Mouse (Mus musculus): ENCODE results near the gene Fev. TPM values are rescaled to one million over a fixed set of nuclear protein-coding genes. Genes with fewer than 3 reads are reported as not detected.
A peak's percentile ranks its signal among the peaks of the same experiment; 100 is the strongest.

The Fev gene
- total RNA-seq, 2 experiments from 2014 or later: not detected

DNA sequence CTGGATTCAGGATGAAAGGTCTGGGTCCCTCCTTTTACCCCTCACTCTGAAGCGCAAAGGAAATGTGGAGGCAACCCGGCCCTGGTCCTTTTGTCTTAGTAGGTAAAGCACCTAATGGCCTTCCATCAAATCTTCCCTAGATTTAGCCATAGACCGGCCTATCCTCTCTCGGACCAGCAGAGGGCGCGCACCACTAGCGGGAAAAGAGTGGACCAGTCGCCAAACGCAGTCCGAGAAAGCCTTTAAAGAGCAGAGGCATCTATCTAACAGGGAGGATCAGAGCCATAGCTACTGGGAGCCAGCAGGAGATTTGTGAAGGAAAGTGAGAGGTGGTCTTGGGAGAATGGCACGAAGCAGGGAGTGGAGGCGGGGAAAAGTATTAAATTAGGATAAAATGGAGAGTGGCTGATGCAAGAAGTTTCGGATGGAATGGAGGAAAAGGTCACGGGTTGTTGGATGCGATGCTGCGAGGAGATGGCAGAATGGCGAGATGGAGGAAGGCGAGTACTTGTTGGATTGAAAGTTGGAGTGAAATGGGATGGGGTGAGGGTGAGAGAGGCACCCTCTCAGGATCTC, 4.3 kb downstream of the Fev start:
- no peak for DNase-seq

DNA sequence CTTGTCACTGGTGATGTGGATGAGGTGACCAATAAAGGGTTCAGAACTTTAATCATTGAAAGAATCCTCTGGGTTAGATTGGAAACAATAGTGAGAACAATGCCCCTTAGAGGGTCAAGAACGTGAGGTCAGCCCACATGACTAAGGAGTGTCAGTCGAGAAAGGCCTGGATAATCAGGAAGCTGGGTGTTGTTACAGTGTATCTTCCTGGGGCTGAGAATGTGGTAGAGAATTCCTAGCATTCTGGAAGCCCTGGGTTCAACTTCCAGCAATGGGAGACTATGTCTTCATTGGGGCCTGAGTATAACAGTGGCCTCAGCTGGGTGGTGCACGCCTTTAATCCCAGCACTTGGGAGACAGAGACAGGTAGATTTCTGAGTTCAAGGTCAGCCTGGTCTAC, 8.0 kb downstream of the Fev start:
- DNase-seq: no peak

DNA sequence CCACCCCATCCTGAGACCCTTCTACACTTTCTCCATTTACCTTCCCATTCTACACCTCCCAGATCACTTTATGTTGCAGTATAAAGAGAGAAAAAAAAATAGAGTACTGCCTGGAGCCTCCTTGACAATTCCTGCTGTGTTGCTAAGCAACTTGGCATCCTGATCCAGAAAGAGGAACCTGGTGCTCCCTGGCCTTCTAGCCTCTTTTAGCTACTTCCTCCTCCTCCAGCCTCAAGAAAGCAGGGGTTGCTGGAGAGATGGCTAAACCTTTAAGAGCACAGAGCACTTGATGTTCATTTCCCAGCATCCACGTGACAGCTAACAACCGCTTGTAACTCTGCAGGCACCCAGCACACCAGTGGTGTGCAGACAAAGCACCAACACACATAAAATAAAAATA, 13.0 kb downstream of the Fev start:
- DNase-seq: no peak

DNA sequence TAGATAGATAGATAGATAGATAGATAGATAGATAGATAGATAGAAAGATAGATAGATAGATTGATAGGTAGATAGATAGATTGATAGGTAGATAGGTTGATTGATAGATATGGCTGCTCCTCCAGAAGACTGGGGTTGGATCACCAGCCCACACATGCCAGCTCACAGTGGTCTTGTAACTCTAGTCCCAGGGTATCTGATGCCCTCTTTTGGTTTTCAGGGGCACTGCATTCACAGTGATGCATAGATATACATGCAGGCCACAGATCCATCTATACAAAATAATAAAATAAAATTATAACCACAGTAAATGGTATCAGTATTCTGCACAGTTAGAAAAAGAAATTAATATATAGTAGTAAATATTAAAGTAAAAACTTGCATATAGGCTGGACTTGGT, 23.4 kb downstream of the Fev start:
- no peak for DNase-seq

DNA sequence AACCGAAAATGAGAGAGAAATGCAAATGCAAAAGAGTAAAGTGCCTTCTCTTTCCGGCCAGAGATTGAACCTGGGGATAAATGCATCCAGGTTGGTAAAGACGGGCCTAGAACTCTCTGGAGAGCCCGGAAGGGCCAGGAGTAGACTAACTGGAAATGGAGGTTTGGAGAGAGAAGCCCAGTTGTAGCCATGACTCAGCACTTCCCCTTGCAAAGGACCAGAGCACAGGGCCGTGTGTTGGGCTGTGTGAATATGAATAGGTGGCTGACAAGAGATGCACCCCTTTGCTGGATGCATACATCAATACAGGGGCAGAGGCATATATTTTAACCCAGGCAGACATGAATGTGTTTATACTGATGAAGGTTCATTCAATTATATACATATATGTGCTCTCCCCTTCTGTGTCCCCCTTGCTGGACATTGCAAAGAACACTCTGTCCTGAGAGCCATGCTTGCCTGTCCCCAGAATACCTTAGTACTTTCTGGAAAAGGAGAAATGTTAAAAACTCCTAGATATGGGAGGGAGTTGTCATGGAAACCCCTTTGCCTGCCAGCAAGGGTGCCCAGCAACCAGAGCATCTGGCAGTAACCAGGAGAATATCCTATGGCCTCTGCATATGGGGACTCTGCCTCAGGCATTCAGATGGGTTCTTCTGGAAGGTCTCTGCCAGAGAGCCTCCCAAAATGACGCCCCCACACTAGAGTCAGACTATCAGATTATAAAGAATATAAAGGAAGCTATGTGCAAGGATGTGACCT, 25.8 kb downstream of the Fev start:
- DNase-seq: no peak

DNA sequence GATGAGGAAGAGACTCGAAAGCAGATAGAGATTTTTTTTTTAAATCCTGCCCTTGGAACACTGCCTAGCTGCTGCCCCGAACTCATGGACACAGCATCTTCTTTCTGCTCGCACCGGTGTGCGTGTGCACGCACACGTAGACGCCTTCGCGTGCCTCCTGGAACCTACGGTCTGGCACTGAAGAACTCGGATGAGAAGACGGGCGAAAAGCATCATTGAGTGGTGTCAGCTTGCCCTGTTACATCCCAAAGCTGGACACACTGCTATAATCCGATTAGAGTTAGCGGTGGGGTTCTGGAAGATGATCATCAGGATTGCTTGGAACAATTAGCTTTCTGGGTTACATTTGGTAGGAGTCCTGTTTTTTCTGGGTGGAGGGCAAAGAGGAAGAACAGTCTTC, 26.4 kb downstream of the Fev start:
- no peak for DNase-seq

DNA sequence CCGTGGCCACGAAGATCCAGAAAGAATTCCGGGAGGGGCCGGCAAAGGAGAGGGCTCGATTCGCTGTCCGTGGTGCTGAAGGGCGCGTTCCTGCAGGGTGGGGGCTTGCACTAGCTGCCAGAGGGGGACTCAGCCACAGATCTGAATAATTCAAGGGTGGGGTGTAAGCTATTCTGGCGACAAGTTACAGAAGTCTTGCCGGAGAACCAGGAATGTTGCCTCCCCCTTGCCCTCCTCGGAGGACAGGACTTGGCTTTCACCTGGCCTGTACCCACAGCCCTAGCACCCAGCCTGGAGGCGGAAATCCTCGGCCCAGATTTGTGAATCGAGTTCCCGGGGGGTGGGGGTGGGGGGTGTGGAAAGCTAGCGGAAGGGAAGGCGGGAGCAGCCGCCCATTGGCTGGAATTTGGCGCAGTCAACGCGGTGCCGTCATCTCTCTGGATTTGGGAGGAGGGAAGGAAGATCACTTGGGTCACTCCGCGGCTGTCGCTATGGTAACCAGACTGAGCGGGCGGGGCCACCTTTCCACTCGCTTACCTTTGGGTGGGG, 27.0 kb downstream of the Fev start:
- peak; percentile 23 for DNase-seq

DNA sequence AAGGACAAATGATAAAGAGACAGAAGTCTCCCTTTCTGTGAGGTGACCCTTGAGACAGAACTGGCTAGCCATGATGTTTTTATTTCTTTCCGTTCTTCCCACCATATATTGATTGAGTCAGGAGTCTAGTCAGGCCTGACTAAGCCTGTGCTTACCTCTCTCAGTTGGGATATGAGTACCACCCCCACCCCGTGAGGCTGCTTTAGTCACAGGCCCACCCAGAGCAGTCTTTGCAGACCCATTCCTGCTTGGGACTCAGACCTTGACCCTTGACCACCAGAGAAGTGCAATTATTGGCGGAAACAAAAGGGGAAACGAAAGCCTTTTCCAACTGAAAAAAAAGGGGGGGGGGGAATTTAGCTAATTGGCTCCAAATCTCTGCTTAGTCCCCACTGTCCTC, 27.5 kb downstream of the Fev start:
- no peak for DNase-seq

DNA sequence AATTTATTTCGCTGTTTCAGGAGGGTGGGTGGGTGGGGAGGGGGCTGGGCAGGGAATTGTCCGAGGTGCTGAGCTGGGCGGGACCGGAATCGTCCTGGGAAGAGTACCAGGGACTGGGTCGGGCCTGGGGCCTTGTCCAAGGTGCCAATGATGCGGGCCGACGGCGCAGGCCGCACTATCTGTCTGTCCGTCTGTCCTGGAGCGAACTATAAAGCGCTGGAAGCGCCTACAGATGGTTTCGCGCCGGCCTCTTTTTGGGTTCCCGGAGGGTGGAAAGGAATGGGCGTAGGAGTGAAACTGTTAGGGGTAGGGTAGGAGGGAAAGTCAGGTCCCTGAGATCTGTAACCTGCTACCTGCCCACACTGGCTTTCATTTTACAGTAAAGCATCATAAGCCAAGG, 28.0 kb downstream of the Fev start:
- DNase-seq: no peak

DNA sequence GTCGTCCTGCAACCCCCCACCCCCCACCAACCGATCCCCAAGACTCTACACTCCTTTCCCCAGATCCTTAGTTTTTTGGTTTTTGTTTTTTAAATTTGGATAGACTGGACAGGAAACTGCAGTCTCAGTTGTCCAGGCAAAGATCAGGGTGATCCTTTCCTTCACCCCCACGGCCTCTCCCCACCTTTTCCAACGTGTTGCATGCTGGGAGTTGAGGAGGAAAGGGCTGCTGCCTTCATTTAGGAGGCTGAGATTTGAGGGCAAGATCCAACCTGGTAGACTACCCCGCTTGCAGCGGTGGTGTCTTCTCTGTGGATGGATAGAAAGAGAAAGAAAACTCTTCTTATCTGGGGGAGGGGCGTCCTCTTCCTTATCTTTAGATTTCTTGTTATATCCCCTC, 28.4 kb downstream of the Fev start:
- no peak for DNase-seq

DNA sequence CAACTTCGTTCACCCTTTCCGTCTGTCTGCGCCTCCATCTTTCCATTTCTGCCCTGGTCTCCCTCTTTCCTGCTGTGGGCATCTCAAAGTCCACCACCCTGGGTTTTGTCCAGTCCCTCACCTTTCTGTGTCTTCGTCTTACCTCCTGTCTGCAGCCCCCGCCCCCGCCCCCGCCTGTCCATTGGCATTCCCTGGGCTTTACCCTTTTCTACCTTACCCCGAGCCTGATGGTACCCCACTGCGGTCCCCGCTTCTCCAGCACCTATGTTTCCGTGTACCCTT, 28.8 kb downstream of the Fev start:
- no peak for DNase-seq

DNA sequence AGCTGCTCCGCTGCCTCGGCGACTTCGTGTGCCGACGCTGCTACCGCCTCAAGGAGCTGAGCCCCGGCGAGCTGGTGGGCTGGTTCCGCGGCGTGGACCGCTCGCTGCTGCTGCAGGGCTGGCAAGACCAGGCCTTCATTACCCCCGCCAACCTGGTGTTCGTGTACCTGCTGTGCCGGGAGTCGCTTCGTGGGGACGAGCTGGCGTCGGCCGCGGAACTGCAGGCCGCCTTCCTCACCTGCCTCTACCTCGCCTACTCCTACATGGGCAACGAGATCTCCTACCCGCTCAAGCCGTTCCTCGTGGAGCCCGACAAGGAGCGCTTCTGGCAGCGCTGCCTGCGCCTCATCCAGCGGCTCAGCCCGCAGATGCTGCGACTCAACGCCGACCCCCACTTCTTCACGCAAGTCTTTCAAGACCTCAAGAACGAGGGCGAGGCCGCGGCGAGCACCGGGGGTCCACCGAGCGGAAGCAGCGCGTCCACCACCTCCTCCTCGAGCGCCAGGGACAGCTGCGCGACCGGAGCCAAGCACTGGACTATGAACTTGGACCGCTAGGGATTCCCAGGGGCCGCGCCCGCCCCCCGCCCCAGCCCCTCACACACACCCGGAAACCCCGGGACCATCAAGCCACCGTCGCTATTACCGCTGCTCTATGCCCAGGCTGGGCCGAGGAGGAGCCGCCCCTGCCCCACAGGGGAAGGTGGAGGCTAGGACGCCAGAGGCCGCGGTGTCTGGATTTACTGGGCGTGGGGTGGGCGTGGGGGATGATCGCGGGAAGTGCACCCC, 29.4 kb downstream of the Fev start:
- no peak for DNase-seq

DNA sequence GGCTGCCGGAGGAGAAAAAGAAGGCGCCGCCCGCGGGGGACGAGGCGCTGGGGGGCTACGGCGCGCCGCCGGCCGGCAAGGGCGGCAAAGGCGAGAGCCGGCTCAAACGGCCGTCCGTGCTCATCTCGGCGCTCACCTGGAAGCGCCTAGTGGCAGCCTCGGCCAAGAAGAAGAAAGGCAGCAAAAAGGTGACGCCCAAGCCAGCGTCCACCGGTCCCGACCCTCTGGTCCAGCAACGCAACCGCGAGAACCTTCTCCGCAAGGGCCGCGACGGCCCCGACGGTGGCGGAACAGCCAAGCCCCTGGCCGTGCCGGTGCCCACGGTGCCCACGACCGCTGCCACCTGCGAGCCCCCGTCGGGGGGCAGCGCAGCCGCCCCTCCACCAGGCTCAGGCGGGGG, 30.1 kb downstream of the Fev start:
- DNase-seq: no peak

DNA sequence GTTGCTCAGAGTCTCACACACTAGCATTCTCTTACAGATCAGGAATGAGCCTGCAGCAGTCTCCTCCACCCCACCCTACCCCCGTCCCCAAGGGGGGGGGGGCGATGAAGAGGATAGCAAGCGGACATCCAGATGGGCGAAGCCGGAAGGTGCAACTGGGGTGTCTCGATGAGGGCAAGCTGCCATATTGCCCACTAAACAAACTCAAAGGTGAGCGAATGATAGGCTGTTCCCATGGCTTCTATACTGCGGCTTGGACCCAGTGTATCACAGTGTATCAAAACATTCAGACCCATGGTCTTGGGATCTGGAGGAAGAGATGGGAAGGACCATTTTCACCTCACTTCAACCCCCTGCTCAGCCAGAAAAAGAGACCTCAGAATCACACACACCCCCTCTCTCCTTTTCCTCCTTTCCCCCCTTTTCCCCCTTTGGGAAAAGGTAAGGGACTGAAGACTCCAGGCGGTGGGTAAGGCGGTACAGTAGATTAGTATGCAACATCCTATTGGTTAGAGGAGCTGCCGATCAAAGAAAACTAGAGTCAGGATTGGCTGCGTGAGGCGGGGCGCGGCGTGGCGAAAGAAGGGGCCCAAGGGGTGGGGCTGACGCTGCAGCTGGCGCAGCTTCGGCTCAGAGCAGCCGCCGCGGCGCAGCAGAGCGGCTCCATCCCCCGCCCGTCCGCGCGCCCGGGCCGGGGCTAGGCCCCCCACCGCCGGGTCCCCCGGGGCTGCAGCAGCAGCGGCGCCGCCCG, 30.7 kb downstream of the Fev start, which contains the start of gene Cdk5r2:
Gene Cdk5r2 (plus strand): TSS at position 629 of the 751 bp plus-strand sequence.
- peak; percentile 78 for DNase-seq

DNA sequence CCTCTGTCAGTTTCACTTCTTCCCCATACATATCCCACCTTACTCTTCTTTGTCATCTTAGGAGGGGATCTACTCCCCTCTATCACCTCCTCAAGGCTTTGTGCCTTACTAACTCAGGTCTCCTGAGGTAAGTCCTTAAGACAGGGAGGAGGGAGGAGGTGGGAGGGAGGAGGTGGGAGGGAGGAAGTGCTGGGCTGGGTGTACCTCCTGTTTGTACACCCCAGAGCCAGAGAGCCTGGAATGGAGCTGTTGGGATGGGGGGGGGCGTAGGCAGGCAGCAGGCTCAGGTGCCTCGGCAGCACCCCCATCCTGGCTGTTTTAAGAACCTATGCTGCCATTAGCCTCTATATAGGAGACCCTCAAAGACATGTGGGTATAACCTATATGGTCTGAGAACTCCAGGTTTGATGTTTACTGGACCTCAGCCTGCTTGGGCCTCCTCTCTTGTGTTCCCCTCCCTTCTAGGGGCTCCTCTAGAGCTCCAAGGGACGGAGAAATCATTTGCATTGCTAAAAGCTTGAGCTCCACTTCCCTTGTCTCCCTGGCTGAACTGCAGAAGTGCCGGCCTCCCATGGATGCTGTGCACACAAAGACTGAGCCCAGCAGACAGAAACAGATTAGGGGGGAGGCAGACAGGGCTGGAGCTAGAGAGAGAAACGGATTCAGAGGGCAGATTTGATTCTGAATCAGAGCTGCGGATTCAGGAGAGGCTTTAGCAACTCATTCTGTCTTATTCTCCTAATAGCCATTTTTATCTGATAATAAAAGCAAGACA, 34.0 kb downstream of the Fev start:
- no peak for DNase-seq

DNA sequence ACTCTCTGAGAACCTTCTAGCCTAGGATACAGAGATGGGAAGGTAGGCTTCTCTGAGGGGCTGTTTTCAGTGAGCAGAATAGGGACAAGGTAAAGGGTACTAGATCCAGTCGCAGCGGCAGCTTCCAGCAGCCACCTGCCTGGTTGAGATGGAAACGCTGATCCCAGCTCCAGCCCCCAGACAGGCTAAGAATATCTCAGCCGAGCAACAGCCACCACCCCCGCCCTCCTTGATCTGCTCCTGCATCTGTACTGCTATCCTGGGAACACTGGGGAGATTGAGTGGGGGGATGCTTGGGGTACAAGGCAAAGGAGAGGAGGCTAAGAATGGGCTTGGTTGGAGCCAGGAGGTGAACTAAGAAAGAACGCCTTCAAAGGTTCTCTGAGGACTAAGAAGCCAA, 35.0 kb downstream of the Fev start:
- no peak for DNase-seq

DNA sequence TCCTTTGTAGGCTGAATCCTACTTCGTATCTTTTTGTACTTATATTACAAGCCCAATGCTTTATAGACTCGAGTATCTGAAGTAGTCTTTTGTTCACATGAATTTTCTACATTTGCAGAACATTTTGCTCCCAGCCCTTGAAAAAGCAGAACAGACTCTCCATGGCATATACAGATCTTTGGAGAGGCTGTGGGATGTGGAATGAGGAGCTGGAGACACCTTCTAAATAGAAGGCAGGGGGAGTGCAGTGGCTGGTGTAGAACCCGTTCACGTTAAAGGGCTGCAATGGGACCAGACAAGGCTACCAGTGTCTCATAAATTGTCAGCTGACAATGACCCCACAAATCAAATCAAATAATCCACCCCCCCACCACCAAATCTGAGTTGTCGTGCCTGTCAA, 36.3 kb downstream of the Fev start:
- DNase-seq: no peak

DNA sequence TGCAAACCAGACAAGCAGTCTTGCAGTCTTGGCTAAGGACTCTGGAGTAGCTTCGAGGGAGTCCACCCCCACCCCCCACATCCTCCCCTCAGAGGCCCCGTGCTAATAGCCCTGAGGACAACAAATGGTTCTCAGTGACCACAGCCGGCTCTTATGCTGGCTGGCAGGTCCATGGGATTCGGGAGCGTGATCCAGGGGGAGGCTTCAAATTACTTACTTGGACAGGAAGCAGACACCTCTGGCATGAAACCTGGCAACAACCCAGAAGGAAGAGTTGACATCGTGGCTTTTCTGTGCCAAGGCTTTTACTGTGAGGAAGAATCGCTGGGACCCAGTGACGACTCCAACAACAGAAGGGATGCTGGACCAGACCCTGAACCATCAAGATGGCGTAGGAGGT, 38.9 kb downstream of the Fev start:
- no peak for DNase-seq

DNA sequence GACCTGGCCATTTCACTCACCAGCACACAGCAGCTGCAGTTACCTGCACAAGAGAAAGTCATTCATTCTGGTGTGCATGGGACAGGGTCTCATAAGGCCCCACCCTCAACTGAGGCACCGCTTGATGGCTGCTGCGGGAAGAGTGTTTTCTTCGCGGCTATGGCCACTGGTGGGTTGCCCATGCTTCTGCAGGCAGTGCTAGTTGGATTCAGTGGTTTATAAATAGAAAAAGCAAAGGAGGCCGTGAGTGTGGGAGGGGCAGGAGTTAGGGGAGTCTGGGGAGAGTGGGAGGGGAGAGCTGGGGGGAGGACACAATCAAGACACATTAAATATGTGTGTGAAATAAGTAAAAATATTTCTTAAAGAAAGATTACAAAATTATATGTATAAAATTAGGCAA, 42.1 kb downstream of the Fev start:
- DNase-seq: no peak

DNA sequence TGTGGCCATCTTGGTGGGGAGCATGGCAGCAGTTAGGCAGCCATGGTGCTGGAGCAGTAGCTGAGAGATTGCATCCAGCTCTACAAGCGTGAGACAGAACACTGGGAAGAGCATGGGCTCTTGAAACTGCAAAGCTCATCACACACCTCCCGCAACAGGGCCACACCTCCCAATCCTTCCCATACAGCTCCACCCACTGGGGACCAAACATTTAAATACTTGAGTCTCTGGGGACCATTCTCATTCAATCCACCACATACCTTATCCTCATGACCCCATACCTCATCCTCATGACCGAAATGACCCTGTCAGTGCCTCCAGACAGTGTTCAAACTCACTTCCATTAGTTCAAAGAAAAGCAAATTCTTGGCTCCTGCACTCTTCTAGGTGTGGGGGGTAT, 52.0 kb downstream of the Fev start:
- DNase-seq: no peak
